Mouse (Mus musculus): Measurements from ENCODE around the gene Cdkl2.

Cdkl2 gene

DNA sequence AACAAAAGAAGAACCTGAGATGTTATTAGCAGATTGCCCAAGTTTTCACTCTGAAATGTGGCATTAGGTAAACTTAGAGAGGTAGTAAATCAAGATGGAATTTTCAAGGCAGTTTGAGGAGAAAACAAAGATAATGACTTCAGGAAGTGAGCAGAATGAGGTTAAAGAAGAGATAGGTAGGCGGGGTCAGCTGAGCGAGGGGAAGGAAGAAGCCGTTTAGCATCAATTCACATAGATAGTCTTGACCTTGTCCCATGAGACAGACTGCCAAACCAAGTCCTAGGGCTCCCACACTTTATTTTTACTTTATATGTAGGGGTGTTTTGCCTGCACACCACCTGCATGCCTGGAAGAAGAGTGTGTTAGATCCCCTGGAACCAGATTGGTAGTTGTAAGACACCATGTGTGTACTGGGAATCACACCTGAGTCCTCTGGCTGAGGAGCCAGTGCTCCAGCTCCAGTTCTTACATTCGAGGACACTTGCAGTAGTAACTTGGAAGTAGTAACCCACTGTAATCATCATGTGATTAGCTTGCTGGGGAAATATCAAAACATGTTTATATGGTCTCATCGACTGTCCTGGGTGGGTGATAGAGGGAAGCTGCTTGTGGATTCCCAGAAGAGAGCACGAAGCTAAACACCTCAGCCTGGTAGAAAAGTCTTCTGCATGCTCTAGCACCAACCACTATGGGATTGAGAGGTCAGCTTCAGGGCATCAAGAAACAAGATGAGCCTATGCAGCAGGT is 52.3 kb downstream of the Cdkl2 start:
- no peak for DNase-seq

DNA sequence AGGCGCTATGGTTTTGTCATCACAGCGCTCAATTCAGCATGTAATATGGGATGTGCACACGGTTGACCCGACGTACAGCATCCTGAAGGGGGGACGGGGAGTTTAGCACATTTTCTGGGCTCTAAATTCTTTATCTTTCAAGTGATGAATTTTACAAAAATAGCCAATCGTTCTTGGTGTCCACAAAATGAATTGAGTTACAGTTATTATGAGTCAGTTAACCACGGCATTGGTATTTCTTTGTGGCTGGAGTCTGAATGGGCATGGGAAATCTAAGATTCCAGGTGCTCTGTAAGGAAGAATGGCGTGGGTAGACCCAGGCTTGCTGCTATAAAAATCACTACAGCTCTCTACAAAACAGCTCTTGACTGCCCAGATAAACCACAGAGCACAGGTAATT is 54.4 kb downstream of the Cdkl2 start:
- DNase-seq: no peak

DNA sequence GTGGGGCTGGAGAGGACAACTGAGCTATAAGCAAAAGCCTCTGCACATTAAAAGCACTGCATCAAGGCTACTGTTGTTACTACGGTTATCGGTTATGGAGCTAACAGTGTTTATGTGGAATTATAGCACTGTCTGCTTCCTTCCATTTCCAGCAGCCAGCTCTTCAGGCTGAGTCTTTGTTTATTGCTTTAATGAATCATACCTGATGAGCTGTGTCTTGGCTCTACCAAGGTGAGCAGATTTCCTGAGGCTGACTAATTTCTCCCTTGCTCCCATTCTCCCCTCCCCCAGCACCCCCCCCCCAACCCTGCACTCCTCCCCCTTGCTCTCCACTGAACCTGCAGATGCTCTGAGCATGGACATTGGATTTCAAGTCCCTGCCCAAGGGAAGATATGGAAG is 55.9 kb downstream of the Cdkl2 start:
- DNase-seq: no peak

DNA sequence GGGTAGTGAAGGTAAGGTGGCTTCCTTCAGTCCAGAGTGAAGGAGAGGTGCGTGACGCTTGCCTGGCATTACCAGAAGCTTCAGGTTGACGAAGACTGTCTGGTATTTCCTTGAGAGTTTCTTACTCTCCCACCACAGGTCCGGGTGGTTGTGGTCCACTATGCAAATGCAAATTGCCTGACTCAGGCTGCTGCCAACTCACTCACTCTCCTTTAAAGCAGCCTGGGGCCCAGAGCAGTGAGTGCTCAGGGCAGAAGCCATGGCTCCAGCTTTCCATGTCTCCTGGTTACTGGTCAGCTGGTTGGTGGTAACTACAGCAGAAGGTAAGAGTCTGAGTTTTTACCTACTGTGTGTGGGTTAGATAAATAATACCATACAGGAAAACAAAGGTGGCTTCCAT is 56.4 kb downstream of the Cdkl2 start, which contains the start of gene Odaph:
Gene Odaph (plus strand): TSS at position 240 of the 400 bp plus-strand sequence.
- no peak for DNase-seq

DNA sequence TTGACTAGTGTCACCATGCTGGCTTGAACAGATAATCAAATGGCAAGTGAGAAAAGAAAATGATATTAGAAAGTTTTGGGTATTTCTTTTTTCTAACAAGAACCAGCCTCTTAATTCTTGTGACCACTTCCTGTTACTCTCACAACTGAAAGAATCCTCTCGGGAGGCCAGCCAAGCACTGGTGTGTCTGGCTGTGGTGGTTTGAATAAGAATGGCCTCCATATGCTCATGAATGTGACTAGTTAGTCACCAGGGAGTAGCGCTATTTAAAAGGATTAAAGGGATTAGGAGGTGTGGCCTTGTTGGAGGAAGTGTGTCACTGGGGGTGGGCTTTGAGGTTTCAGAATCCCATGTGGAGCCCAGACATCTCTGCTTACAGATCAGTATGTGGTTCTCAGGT is 58.0 kb downstream of the Cdkl2 start:
- no peak for DNase-seq

DNA sequence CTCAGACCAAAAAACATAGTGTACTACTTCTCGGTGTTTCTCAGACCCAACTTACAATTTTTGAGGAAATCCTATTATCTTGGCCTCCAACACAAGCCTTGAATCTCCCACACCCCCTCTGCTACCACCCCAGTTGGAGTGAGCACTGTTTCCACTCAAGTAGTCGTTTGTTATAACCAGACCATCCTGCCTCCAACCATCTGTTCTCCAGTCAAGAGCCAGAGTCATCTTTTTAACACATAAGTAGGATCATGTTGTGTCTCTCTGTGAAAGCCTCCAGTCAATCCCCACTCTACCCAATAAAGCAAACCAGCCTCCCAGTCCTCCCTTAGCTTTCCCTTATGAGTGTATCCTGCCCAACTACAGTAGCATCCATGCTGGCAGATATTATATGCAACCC is 60.2 kb downstream of the Cdkl2 start:
- DNase-seq: no peak

DNA sequence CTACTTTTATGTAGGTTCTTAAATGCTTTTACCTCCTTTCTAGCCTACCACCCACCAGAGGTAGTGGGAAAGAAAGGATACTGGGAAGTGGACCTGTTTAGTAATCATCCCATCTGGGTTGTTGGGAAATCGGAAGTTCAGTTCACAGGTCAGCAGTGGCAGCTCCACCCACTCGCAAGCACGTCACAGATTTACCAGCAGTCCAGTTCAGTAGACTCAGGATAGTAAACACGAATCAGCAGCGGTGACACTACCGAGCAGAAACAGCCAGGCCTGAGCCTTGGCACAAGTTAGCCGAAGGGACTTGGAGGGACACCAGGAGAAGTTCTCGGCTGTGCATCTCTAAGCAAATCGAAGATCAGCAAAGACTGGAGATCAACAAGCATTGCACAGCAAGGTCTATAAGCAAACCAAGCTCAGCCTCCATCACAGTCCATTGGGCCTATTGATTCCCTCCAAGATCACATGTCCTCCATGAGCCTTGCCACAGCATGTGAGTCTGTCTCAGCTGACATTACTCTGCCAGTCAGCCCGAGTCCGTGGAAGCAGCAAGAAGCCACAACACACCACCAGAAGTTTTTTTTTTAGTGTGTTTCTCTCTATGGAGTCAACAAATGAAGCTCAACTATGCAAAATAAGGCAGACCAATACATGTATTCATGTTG is 62.4 kb downstream of the Cdkl2 start:
- DNase-seq: no peak

DNA sequence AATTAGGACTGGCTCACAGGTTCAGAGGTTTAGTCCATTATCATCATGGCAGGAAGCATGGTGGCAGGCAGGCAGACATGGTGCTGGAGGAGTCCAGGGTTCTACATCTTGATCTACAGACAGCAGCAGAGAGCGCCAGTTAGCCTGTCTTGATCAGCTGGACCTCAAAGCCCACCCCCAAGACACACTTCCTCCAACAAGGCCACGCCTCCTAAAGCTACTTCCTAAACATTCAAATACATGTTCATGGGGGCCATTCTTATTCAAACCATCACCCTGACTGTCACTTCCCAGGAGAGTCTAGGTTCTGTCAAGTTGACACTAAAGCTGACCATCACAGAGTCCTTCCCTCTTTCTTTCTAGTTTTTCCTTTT is 66.3 kb downstream of the Cdkl2 start:
- no peak for DNase-seq

DNA sequence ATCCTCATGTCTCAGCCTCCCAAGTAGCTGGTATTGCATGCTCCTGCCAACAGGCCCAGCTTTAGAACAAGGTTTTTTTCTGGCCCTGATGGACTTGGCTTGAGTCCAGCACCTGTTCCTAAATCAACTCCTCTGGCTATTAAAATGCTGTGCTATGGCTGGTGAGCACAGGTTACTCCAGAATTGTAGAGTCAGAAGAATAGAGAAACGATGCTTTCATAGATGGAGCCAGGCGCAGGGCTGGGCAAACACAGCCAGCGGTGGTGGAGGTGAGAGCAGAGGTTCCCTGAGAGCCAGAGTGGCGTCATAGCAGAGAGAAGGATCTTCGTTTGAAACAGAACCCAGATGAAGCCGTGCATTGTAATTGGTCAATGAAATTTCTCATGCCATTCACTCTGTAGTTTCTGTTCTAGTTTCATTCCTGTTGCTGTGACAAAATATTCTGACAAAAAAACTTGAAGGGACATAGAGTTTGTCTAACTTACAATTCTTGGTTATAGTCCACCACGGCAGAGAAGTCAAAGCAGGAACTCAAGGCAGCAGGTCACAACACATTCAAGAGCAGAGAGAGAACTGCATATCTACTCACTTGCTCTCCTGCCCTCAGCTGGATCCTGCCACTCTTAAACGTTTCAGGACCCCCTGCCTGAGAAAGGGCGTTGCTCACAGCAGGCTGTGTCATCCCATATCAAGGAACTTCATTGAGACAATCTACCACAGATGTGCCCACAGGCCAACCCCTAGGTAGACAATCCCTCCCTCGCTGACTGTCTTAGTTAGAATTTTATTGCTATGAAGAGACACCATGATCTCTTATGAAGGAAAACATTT is 66.9 kb downstream of the Cdkl2 start:
- DNase-seq: no peak

DNA sequence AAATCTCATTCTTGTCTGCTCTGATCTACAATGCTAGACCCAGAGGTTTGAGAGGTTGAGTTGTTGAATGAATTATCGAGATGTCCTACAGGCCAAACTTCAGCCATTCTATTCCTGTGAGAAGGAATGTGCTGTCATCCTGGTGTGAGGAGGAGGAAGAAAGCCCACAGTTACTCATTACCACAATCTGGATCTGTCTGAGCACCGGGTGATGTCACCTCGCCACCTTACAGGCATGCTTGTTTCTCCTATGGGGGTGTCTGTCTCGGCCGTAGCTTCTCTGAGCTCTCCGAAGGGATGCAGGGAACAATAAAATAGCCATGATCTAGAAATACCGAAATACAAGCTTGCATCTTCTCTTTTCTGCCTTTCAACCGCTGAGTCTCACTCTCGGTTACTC is 67.9 kb downstream of the Cdkl2 start:
- DNase-seq: no peak

DNA sequence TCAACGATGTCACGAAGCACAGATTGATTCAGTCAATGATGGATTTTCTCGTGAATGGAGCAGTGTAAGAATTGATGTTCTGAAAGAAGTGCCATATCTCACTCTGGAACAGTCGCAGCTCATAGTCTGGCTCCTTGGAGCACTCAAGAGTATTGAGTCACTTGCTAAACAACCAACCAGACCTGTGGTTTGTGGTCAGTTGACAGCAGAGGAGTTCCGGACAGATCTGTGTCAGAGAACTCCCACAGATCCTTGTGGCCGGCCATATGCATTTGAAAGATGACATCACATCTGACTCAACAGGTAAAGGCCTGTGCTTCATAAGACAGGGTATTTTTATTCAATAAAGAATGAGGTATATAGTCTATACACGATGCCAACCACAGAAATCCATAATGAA is 69.7 kb downstream of the Cdkl2 start:
- no peak for DNase-seq

DNA sequence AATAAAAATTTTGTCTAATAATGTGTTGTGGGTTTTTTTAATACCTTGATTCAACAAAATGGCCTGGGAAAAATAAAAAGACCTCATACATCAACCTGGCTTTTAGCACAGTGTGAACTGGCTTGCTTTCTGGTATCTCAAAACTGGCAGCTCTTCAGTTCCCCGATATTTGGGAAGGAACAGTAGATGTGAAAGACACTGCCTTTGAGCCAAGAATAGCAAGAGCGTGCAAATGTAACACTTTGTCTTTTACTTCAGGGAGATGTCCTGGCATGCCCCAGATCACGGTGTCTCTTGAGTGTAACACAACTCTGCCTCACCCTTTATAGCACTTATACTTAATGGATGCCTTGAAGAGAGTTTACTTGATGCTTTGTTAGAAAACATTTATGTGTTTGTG is 71.6 kb downstream of the Cdkl2 start:
- no peak for DNase-seq

DNA sequence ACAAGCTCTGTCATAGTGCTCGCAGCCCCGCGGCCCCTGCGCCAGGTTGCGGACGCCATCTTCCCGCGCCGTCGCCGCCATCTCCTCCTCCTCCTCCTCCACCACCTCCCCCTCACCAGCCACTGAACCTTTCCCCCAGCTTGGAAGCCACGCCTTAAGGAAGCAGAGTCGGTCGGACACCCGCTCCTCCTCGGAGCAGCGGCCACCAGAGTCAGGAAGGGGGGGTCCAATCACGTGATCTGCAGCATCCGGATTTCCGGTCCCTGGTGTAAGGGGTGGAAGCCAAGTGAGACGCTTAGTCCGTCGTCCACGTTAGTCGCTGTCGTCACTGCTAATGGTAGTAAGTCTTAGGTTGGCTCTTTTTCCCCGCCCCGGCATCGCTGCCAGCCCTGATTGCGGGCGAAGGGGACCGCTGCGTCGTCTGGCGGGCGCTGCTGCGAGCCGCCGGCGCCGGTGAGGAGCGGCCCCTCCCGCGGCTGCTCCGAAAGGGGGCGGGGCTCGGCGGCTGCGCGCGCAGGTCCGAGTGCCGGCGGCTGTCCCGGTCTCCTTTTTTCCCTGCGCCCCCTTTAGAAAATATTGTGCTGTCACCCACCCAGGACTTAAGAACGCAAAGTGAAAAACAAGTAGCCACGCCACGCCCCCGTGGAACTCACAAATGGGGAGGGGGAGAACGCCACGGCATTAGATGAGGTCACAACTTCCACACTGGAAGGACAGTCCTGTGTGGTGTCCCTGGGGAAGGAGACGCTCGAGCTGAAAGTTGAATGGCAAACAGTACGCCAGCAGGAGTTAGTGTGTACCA is 80.8 kb downstream of the Cdkl2 start, which contains the start of gene Rchy1:
Gene Rchy1 (minus strand): TSS at position 430 of the 802 bp plus-strand sequence.
- peak; percentile 94 for DNase-seq

DNA sequence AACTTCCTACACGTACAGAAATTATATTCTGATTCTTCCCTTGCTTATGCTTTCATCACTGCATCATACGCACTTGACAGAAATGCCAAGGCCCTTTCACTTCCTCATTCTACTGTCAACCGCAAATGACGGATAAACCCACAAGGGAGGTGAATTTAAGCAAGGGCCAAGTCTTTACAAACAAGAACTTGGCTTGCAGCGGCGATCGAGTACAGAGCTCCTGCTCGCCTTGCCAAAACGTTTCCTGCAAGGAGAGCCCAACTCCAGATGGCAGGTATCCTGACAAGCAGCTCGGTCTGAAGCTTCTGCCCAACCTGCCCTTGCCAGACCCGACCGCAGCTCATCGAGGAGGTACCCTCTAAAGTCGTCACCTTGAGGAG is 81.4 kb downstream of the Cdkl2 start:
- DNase-seq: no peak

DNA sequence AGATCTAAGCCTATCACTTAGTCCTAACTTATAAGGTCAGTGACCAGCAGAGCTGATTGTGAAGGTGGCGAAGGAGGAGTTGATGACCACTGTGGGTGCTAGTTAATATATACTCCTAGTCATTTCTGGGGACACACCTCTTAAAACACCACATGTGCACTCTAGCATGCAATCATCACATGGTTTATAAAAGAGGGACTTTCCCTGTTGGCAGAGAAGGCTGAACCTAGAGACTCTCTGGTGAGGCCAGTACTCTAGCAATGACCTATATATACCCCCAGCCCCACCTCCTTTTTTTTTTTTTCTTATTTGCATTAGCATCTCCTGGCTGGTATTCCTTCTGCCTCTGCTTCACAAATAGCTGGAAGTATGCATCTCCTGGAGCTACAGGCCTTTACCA is 82.3 kb downstream of the Cdkl2 start:
- DNase-seq: no peak

DNA sequence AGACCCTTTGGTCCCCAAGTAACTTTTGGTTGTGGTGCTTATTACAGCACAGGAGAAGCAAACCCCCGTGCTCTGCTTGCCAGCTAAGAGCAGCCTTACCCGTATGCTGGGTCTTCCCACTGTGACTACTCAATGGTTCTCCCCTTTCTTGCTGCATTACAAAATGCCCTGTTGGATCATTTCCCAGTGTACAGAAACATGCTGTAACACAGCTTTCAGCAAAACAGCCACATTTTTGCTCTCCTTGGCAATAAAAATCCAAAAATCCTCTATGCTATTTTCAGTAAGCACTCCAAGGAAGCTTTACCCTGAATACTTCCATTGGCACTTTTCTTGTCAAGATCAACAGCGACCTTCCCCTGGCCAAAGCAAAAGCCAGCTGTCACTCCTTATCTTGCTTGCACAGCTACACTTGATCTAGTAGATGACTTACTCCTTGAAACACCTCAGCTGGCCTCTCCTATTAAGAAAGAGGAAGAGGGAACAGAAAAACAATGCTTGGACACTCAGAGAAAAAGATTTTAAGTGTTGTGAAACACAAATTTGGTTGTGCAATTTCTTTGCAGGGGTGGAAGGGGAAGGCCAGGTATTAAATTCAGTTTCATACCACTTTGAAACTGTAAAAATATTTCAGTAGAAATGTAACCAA is 83.0 kb downstream of the Cdkl2 start:
- no peak for DNase-seq

DNA sequence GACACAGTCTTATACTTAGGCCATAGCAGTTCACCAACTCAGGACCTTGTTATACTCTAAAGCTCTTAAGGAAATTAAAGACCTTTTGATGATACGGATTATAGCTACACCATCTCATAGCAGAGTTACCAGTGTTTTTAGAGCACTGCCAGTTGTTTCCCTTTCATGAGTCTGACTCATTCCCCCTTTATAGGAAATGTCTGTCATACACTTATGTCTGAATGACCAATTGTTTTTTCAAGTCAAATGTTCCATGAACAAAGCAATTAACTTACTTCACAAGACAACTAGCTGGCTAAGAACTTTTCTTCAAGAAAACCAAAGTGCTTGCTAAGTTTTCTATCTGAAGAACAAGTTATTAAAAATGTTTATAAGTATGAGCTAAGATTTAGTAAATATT is 83.7 kb downstream of the Cdkl2 start:
- DNase-seq: no peak

DNA sequence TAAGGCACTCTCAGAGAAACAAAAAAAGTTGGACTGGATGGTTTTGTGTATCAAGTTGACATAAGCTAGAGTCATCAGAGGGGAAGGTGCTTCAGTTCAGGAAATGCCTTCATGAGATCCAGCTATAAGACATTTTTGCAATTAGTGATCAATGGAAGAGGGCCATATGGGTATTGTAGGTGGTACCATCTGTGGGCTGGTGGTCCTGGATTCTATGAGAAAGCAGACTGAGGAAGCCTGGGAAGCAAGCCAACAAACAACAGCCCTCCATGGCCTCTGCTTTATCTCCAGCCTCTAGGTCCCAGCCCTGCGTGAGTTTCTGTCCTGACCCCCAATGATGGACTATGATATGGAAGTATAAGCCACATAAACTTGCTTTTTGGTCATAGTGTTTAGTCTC is 84.6 kb downstream of the Cdkl2 start:
- no peak for DNase-seq

DNA sequence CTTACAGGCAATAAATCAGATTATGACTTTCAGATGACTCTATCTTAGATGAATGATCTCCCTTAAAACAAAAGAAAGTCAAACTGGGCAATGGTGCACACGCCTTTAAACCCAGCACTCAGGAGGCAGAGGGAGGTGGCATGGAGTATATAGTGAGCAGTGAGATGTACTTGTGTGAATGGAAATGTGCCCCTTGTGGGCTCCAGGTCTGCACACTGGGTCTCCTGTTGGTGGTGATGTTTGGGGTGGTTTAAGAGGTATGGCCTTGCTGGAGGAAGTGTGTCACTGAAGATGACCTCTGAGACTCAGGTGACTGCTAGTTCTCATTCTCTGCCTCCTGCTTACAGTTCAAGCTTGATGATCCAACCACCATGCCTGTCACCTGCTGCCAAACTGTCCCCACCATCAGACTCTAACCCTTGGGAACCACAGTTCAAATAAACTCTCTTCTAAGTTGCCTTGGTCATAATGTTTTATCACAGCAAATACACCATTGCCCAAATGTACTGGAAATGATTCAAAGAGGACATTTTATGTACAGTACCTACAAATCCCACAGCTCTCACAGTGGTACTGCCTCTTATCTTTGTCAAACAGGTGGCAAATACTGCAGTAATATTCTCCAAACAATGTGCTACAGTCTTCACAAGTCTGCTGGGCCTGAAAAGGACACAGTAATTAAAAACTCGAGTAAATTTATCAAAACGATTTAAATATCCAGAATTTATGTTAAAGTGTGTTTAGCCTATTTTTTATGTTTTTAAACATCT is 86.5 kb downstream of the Cdkl2 start:
- no peak for DNase-seq

Data from thymus, postnatal 14 days (tissue).